Mouse (Mus musculus): Measurements from ENCODE around the gene Hist1h2ae. TPM values are rescaled to one million over a fixed set of nuclear protein-coding genes. Genes with fewer than 3 reads are reported as not detected.
A peak's percentile ranks its signal among the peaks of the same experiment; 100 is the strongest.

Gene Hist1h2ae
- polyA plus RNA-seq (2014; fragmentation: Nextera tagmentation; extraction: Ambion mirVana): 96.4 and 102 TPM in 2 replicates

DNA sequence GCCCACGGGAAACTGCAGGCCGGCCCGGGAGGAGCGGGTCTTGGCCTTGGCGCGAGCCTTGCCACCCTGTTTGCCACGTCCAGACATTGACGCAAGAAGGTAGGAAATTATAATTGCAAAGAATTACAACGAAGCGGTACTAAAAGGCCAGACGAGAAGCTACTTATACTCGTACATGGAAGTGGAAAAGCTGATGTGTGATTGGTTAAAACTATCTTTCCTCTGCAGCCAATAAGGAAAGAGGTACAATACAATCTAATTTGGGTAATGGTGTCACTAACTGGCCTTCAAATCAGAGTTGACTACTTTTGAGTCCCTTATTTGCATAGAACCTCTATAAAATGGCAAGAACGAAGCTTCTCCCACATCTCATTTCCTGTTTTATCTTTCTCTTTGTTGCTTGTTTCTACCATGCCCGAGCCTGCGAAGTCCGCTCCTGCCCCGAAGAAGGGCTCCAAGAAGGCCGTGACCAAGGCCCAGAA lies at the start of gene Hist1h2ae, which contains the start of gene Hist1h2bg:
Gene Hist1h2ae, minus strand, starts transcription at position 199 of the 482 bp plus-strand sequence.
Gene Hist1h2bg, plus strand, starts transcription at position 375 of the 482 bp plus-strand sequence.
- ATAC-seq (replicated peaks; ENCODE audit: low FRiP score): peak; percentile 89

DNA sequence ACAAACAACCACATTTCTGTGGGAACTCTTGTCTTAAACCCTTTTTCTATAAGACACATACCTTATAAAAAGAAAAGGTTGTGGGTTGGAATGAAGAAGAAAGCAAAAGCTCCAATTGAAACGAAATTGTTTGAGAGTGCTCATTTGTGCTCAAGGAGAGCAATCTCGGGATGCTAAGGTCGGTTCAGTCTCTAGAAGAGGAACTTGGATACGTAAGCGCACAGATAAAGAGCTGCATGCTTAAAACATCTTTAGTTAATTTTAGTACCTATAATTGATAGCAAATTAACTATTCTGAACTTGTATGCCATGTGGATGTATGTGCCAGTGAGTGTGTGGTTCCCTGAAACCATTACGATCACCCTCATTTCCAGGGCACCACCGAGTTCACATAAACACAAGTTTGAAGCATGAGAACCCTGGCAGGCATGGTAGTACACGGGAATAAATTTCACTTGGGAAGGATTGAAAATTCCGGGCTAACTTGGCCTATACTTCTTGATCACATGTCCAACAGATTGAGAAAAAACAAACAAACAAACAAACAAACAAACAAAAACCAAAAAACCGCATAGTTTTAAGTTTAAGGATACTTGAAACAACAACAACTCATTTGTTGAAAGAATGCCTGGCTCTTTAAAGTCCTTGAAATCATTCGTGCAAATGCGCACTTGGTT lies 49.2 kb upstream of the Hist1h2ae start:
- Histone ChIP-seq H3K27me3 (ENCODE audit: control insufficient read depth, insufficient read depth, low read length) (no peaks in the 10 kb centered on the region), H3K4me3 (ENCODE audit: low read depth, low read length) (peak overlapping the region; percentile 67), H3K9me3 (ENCODE audit: control insufficient read depth, low read length) (no peaks in the 10 kb centered on the region), H3K4me1 (replicated peaks; ENCODE audit: control insufficient read depth, insufficient read depth, low read length) (no peaks in the 10 kb centered on the region; the same call in 1 of the 2 replicates), H3K4me2 (ENCODE audit: low read depth, low read length, severe bottlenecking) (peak overlapping the region; percentile 84), H3K36me3 (ENCODE audit: control insufficient read depth, insufficient read depth, low read length) (no peaks in the 10 kb centered on the region), H3K27ac (ENCODE audit: low read depth, low read length) (peak overlapping the region; percentile 100), H3K9ac (ENCODE audit: low read length) (peak overlapping the region; percentile 97)
- ATAC-seq (replicated peaks; ENCODE audit: low FRiP score) (no peak), DNase-seq (ENCODE audit: low spot score) (no peak)
- WGBS: 55% methylated on average over 12 of the region's 12 CpGs

More for the DNA sequence above, at the start of gene Hist1h2ae, which contains the start of gene Hist1h2bg:
- Histone ChIP-seq H3K27ac (ENCODE audit: low read depth, low read length) (peak within 1 kb of the TSS; percentile 96), H3K9me3 (ENCODE audit: control insufficient read depth, low read length) (no peaks in the 10 kb centered on the region), H3K36me3 (ENCODE audit: control insufficient read depth, insufficient read depth, low read length) (no peaks in the 10 kb centered on the region), H3K4me3 (ENCODE audit: low read depth, low read length) (peak within 1 kb of the TSS; percentile 45), H3K27me3 (ENCODE audit: control insufficient read depth, insufficient read depth, low read length) (no peaks in the 10 kb centered on the region), H3K4me2 (ENCODE audit: low read depth, low read length, severe bottlenecking) (peak within 1 kb of the TSS; percentile 66), H3K4me1 (replicated peaks; ENCODE audit: control insufficient read depth, insufficient read depth, low read length) (peaks cover 7% of the 10 kb centered on the region; the same call in 1 of the 2 replicates), H3K9ac (ENCODE audit: low read length) (peak within 1 kb of the TSS; percentile 72)
- DNase-seq (ENCODE audit: low spot score): peak; percentile 83
- 0% methylated on average over 18 of the region's 18 CpGs for WGBS

DNA sequence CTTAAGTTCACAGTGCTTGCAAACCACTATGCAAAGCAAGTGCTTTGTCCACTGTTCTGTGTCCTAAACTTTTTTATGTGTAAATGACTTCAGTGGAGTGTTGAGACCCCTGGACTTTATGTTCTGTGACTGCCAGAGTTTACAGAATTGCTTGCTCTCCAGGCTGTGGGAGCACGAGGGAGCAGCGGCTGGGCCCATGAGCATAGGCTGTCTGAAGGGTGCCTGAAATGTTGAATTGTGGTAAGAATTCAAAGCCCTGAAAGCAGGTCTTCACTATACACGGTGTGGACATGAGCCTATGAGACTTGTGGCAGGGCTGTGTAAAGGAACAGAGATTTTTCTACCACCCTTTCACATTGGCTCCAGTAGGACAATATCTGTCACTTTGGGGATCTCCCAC lies 40.6 kb upstream of the Hist1h2ae start:
- H3K27me3 ChIP-seq (ENCODE audit: control insufficient read depth, insufficient read depth, low read length): no peaks in the 10 kb centered on the region
- no peak overlapping the region for H3K4me3 ChIP-seq (ENCODE audit: low read depth, low read length)
- 88% methylated on average over 3 of the region's 3 CpGs for WGBS
- H3K36me3 ChIP-seq (ENCODE audit: control insufficient read depth, insufficient read depth, low read length): no peaks in the 10 kb centered on the region
- DNase-seq (ENCODE audit: low spot score) (no peak), ATAC-seq (replicated peaks; ENCODE audit: low FRiP score) (no peak)
- H3K9ac ChIP-seq (ENCODE audit: low read length): no peak overlapping the region
- no peak overlapping the region for H3K4me2 ChIP-seq (ENCODE audit: low read depth, low read length, severe bottlenecking)
- no peaks in the 10 kb centered on the region for H3K9me3 ChIP-seq (ENCODE audit: control insufficient read depth, low read length)
- H3K4me1 ChIP-seq (replicated peaks; ENCODE audit: control insufficient read depth, insufficient read depth, low read length): no peaks in the 10 kb centered on the region
- no peak overlapping the region for H3K27ac ChIP-seq (ENCODE audit: low read depth, low read length)

DNA sequence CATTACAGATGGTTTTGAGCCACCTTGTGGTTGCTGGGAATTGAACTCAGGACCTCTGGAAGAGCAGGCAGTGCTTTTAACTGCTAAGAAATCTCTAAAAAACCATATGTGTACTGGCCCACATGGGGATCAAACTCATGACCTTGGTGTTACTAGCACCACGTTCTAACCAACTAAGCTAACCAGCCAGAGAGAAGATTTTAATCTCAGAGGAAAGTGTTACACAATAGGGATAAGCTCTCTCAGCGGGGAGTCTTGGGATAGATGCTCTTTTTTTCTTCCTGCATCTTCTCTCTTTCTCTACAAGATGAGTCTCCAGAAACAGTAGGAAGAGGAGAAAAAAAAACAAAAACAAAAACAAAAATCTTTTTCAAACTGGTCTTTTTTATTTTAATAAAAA lies 39.4 kb upstream of the Hist1h2ae start:
- no peaks in the 10 kb centered on the region for H3K9me3 ChIP-seq (ENCODE audit: control insufficient read depth, low read length)
- no peak overlapping the region for H3K27ac ChIP-seq (ENCODE audit: low read depth, low read length)
- H3K36me3 ChIP-seq (ENCODE audit: control insufficient read depth, insufficient read depth, low read length): no peaks in the 10 kb centered on the region
- no peak overlapping the region for H3K4me3 ChIP-seq (ENCODE audit: low read depth, low read length)
- H3K27me3 ChIP-seq (ENCODE audit: control insufficient read depth, insufficient read depth, low read length): no peaks in the 10 kb centered on the region
- no peak overlapping the region for H3K9ac ChIP-seq (ENCODE audit: low read length)
- DNase-seq (ENCODE audit: low spot score) (no peak), ATAC-seq (replicated peaks; ENCODE audit: low FRiP score) (no peak)
- no peak overlapping the region for H3K4me2 ChIP-seq (ENCODE audit: low read depth, low read length, severe bottlenecking)
- H3K4me1 ChIP-seq (replicated peaks; ENCODE audit: control insufficient read depth, insufficient read depth, low read length): no peaks in the 10 kb centered on the region
- WGBS: 70% methylated on average over 2 of the region's 2 CpGs

DNA sequence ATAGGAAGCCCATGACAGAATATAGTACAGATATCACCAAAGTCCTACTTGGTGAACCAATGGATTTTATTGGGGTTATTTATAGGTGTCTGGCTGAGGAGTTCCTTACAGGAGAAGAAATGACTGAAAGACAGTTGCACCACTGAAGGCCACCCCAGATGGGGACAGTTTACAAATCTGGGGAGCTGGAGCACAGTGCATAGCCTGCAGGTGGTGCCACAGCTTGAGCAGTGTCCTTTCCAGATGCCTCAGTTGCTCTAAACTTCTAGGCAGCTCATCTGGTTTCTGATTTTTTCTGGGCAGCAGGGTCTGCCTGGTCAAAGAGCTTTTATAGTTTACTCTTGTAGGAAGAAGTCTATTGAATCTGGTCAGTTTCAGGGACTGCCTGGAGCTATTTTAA lies 38.8 kb upstream of the Hist1h2ae start:
- Histone ChIP-seq H3K9me3 (ENCODE audit: control insufficient read depth, low read length) (no peaks in the 10 kb centered on the region), H3K9ac (ENCODE audit: low read length) (no peak overlapping the region), H3K4me1 (replicated peaks; ENCODE audit: control insufficient read depth, insufficient read depth, low read length) (no peaks in the 10 kb centered on the region), H3K27ac (ENCODE audit: low read depth, low read length) (no peak overlapping the region), H3K36me3 (ENCODE audit: control insufficient read depth, insufficient read depth, low read length) (no peaks in the 10 kb centered on the region), H3K27me3 (ENCODE audit: control insufficient read depth, insufficient read depth, low read length) (no peaks in the 10 kb centered on the region), H3K4me3 (ENCODE audit: low read depth, low read length) (no peak overlapping the region), H3K4me2 (ENCODE audit: low read depth, low read length, severe bottlenecking) (no peak overlapping the region)
- DNase-seq (ENCODE audit: low spot score) (no peak), ATAC-seq (replicated peaks; ENCODE audit: low FRiP score) (no peak)

DNA sequence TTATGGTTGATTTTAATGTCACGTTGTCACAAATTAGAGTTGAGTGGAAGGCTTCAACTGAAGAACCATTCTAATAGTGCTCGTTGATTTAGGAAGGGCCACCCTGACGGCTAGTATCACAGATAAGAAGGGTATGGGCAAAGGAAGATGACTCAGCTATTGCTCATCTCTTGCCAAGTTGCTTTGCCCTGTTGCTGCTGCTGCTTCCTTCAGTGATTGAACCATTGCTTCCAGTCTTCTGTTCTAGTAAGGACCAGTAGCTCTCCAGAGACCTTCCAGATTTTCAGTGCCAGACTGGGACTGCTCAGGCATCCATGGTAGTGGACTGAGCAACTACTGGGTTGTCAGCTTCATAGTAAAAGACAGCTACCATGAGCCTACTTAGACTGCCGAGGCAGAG lies 38.2 kb upstream of the Hist1h2ae start:
- Histone ChIP-seq H3K27me3 (ENCODE audit: control insufficient read depth, insufficient read depth, low read length) (no peaks in the 10 kb centered on the region), H3K9me3 (ENCODE audit: control insufficient read depth, low read length) (no peaks in the 10 kb centered on the region), H3K9ac (ENCODE audit: low read length) (no peak overlapping the region), H3K4me3 (ENCODE audit: low read depth, low read length) (no peak overlapping the region), H3K4me2 (ENCODE audit: low read depth, low read length, severe bottlenecking) (no peak overlapping the region), H3K27ac (ENCODE audit: low read depth, low read length) (no peak overlapping the region), H3K4me1 (replicated peaks; ENCODE audit: control insufficient read depth, insufficient read depth, low read length) (no peaks in the 10 kb centered on the region), H3K36me3 (ENCODE audit: control insufficient read depth, insufficient read depth, low read length) (no peaks in the 10 kb centered on the region)
- WGBS: 85% methylated on average over 4 of the region's 4 CpGs
- DNase-seq (ENCODE audit: low spot score): no peak
- no peak for ATAC-seq (replicated peaks; ENCODE audit: low FRiP score)

DNA sequence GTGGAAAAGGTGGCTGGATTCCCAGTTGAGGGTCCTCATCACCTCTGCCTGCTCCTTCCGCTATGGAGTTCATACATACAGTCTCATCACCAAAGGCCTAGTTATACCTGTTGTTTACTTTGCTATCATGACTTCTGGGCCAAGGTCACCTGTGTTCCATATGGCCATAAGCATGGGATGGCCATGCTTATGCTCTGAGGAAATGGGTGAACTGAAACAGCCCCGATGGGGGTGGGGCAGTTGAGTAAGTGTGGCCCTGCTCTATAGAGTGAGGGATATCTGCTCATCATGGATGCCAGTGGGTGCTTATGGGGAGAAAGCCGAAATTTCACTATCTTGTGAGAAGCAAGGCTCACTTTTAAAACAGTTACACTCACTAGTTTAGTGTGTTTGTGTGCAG lies 34.0 kb upstream of the Hist1h2ae start:
- no peaks in the 10 kb centered on the region for H3K36me3 ChIP-seq (ENCODE audit: control insufficient read depth, insufficient read depth, low read length)
- no peak overlapping the region for H3K4me3 ChIP-seq (ENCODE audit: low read depth, low read length)
- no peak overlapping the region for H3K27ac ChIP-seq (ENCODE audit: low read depth, low read length)
- no peak for ATAC-seq (replicated peaks; ENCODE audit: low FRiP score)
- H3K9me3 ChIP-seq (ENCODE audit: control insufficient read depth, low read length): no peaks in the 10 kb centered on the region
- no peak overlapping the region for H3K9ac ChIP-seq (ENCODE audit: low read length)
- no peaks in the 10 kb centered on the region for H3K4me1 ChIP-seq (replicated peaks; ENCODE audit: control insufficient read depth, insufficient read depth, low read length)
- no peak overlapping the region for H3K4me2 ChIP-seq (ENCODE audit: low read depth, low read length, severe bottlenecking)
- WGBS: 90% methylated on average over 3 of the region's 3 CpGs
- no peak for DNase-seq (ENCODE audit: low spot score)
- H3K27me3 ChIP-seq (ENCODE audit: control insufficient read depth, insufficient read depth, low read length): no peaks in the 10 kb centered on the region

DNA sequence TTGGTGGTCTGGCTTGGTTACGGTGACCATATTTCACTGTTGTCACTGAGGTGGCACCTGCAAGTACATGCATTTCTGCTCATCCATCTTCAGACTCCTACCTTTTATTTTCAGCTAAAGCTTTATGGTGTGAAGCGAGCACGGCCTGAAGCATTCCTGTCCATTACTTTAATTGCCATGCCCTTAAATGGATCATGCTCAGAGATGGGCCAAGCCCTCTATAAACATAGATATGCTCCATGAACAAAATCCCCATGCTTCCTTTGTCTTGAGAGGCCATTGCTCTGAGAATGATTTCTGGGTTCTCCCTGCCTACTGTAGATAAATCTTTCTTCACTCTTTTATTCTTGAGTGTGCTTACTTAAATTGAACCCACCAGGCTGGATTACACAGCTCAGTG lies 33.4 kb upstream of the Hist1h2ae start:
- no peak overlapping the region for H3K4me2 ChIP-seq (ENCODE audit: low read depth, low read length, severe bottlenecking)
- no peak overlapping the region for H3K9ac ChIP-seq (ENCODE audit: low read length)
- H3K9me3 ChIP-seq (ENCODE audit: control insufficient read depth, low read length): no peaks in the 10 kb centered on the region
- WGBS: 88% methylated on average over 3 of the region's 3 CpGs
- ATAC-seq (replicated peaks; ENCODE audit: low FRiP score) (no peak), DNase-seq (ENCODE audit: low spot score) (no peak)
- H3K27me3 ChIP-seq (ENCODE audit: control insufficient read depth, insufficient read depth, low read length): no peaks in the 10 kb centered on the region
- H3K4me1 ChIP-seq (replicated peaks; ENCODE audit: control insufficient read depth, insufficient read depth, low read length): no peaks in the 10 kb centered on the region
- no peak overlapping the region for H3K27ac ChIP-seq (ENCODE audit: low read depth, low read length)
- H3K36me3 ChIP-seq (ENCODE audit: control insufficient read depth, insufficient read depth, low read length): no peaks in the 10 kb centered on the region
- no peak overlapping the region for H3K4me3 ChIP-seq (ENCODE audit: low read depth, low read length)

DNA sequence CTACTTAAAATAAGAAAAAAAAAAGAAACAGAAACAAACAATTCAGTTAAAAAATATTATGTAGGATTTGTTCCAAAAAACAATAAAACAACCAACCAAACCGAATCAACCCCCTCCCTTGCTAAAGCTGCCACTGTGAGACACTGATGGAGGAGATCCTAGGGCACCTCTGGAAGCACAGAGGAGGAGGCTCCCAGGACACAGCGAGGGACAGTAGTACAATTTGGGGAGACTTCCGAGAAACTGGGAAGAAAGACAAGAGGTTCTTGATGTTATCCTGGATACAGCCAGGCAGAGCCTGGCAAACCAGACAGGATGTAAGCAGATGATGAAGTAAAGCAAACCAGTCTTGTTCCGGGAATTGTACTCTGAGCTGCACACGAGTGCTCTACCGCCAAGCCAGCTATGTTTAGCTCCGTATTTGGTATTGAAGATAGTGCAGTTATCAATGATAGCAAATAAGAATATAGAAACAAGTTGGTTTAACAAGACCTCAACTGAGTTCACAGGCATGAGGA lies 32.2 kb upstream of the Hist1h2ae start:
- Histone ChIP-seq H3K4me2 (ENCODE audit: low read depth, low read length, severe bottlenecking) (no peak overlapping the region), H3K9me3 (ENCODE audit: control insufficient read depth, low read length) (no peaks in the 10 kb centered on the region), H3K4me3 (ENCODE audit: low read depth, low read length) (no peak overlapping the region), H3K4me1 (replicated peaks; ENCODE audit: control insufficient read depth, insufficient read depth, low read length) (no peaks in the 10 kb centered on the region), H3K36me3 (ENCODE audit: control insufficient read depth, insufficient read depth, low read length) (no peaks in the 10 kb centered on the region), H3K27me3 (ENCODE audit: control insufficient read depth, insufficient read depth, low read length) (no peaks in the 10 kb centered on the region), H3K27ac (ENCODE audit: low read depth, low read length) (no peak overlapping the region), H3K9ac (ENCODE audit: low read length) (no peak overlapping the region)
- WGBS: 88% methylated on average over 7 of the region's 7 CpGs
- ATAC-seq (replicated peaks; ENCODE audit: low FRiP score) (no peak), DNase-seq (ENCODE audit: low spot score) (no peak)
